8 mouse cellular contexts compared by ENCODE assay signal in genomic region chr19:6236053-6236441, GRCm38 (mm10). TPM values are rescaled to one million over a fixed set of nuclear protein-coding genes. Genes with fewer than 3 reads are reported as not detected.
DNase-seq lines count a peak whose midpoint lies in the region; ATAC-seq lines count a peak whose summit lies in the region.

No protein-coding gene starts in this region.

- peak; percentile 98 for DNase-seq in adipocyte (ENCODE audit: low spot score)
- peak; percentile 94 for DNase-seq in embryo, embryonic 10 days (ENCODE audit: low spot score)
- DNase-seq in gastrocnemius, postnatal 10 days: peak; percentile 83
- DNase-seq in induced T-regulatory cell, adult 2 months (ENCODE audit: low read depth): peak; percentile 91
- peak; percentile 79 to 94 for DNase-seq in left cerebral cortex, adult 9 months (ENCODE audit: low spot score in 2 of 2)
- DNase-seq in right cerebral cortex, postnatal 14 days: peak; percentile 90
- DNase-seq in urinary bladder, postnatal 36 days (ENCODE audit: low spot score in 2 of 2): peak; percentile 82 to 88

- peak; percentile 85 for ATAC-seq in megakaryocyte progenitor cell, adult 5-6 weeks (replicated peaks; ENCODE audit: poor library complexity)

RNA-seq across cellular contexts. Expression of gene Ppp2r5b, which starts 0.4 kb away (rescaled TPM):
- total RNA-seq in gastrocnemius, postnatal 10 days (2021): 10 to 100 TPM; 24.3 to 25.4 TPM
- 2.8 TPM in 2 replicates for total RNA-seq in megakaryocyte progenitor cell, adult 5-6 weeks (2015)
- 2.3 and 3.1 TPM in 2 replicates for total RNA-seq in megakaryocyte progenitor cell, adult 5-6 weeks (2017)

RNA-seq across cellular contexts. Expression of gene Atg2a, which starts 5.4 kb away (rescaled TPM):
- 10 to 100 TPM; 13.2 to 15.0 TPM for total RNA-seq in gastrocnemius, postnatal 10 days (2021)
- total RNA-seq in megakaryocyte progenitor cell, adult 5-6 weeks (2015): 9.2 and 9.4 TPM in 2 replicates
- 6.4 and 8.1 TPM in 2 replicates for total RNA-seq in megakaryocyte progenitor cell, adult 5-6 weeks (2017)

RNA-seq across cellular contexts. Expression of gene Gpha2, which starts 9.9 kb away (rescaled TPM):
- not detected for total RNA-seq in gastrocnemius, postnatal 10 days (2021)
- not detected in 2 replicates for total RNA-seq in megakaryocyte progenitor cell, adult 5-6 weeks (2015)
- total RNA-seq in megakaryocyte progenitor cell, adult 5-6 weeks (2017): not detected in 2 replicates

RNA-seq across cellular contexts. Expression of gene Ehd1, which starts 40.5 kb away (rescaled TPM):
- 10 to 100 TPM; 54.0 to 64.8 TPM for total RNA-seq in gastrocnemius, postnatal 10 days (2021)
- total RNA-seq in megakaryocyte progenitor cell, adult 5-6 weeks (2015): 11.8 and 14.4 TPM in 2 replicates
- total RNA-seq in megakaryocyte progenitor cell, adult 5-6 weeks (2017): 39.4 and 40.9 TPM in 2 replicates

RNA-seq across cellular contexts. Expression of gene Majin, which starts 51.9 kb away (rescaled TPM):
- total RNA-seq in gastrocnemius, postnatal 10 days (2021): not detected
- total RNA-seq in megakaryocyte progenitor cell, adult 5-6 weeks (2015): not detected in 2 replicates
- not detected in 2 replicates for total RNA-seq in megakaryocyte progenitor cell, adult 5-6 weeks (2017)

Comparison
In these comparisons a context has a peak if more than half of its experiments do, and no peak if none do; other contexts are left out.
1. Peak in every context shown above with its lines: DNase-seq and ATAC-seq.
2. RNA of gene Ppp2r5b, which starts 0.4 kb away (total RNA-seq): 24.3 to 25.4 TPM in gastrocnemius, postnatal 10 days; 2.3 to 3.1 TPM in megakaryocyte progenitor cell, adult 5-6 weeks; every median in the first group is over 4 times any median in the second.